Mouse (Mus musculus) cerebellum, postnatal 36 days (tissue): ENCODE data around the gene Xiap.
A peak's percentile ranks its signal among the peaks of the same experiment; 100 is the strongest.
"Not testable (repeated sequence)": the region's sequence is repeated elsewhere in the genome, so short reads cannot be mapped to it uniquely, and the experiment has no call there.

ENCODE experiments used
- DNase-seq, 2 experiments: peaks; one replicate each; pipeline ENCODE4 v3.0.0; 2021 to 2022; ENCODE audit warnings: mixed read lengths in 2 of 2

Gene Xiap

DNA sequence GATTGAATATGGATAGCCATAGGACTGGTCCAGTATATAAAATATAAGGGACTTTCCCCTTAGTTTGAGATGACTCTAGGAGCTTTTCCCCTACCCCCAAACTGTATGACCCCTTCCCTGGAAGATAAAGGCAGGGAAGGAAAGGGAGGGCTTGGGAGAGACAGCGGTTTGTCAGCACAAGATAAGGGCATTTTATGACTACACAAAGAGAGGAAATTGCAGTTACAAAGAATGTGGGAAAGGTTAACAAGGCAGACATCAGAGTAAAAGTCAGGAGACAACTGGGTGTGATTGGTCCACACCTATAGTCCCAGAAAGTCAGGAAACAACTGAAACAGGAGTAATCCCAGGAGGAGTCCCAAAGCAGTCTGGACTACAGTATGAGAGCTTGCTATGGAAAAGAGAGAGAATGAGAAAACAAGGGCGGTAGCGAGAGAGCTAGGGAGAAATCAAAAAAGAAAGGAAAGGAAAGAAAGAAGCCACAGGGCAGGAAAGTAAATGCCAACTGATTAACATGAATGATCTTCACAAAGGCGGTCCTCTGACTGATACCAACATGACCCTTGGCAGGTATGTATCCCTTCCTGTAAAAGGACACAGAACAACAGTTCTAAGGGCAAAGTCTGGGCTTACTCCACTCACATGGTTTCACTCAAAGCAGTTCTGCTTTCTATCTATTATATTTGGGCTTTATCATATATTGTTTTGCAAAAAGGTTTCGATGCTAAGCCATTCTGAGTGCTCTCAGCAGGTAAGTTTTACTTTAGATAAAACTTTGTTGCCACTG, at the start of gene Xiap:
Gene Xiap (plus strand): TSS at position 398 of the 787 bp plus-strand sequence.
- no peak for DNase-seq

DNA sequence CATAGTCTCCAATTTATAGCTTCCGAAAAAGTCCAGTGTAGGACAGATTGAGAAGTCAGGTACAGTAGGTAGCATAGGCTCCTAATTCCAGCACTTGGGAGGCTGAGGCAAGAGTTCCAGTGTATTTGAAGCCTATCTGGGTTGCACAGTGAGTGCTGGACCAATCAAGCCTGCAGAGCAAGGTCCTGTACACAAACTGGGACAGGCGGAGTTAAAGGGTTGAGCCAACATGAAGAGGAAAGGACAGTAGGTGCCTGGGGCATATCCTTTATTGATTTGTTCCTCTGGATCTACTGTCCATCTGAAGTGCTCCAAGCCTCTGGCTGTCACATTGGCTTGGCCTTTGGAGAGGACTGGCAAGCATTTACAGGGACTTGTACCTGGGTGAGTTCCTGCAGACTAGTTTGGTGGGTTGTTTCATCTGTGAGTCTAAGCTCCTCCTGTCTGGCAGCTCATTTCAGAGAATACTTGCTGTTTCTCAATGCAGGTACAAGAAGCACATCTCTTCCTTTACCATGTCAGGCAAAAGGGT, 46.7 kb upstream of the Xiap start:
- DNase-seq, result no peak

DNA sequence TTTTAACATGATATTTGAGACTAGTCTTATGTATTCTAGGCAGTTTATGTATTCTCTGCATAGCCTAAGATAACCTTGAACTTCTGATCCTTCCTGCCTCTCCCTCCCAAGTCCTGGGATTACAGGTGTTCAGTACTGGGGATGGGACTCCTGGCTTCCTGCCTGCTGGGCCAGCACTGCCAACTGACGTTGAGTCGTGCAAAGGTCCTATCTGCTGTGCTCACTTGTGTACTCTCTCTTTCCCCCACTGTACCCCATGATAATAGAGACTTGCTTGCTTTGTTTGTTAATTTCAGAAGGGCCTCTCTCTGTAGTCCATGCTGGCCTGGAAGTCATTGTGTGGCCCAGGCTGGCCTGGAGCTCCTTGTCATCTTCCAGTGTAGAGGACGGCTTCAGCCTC, 45.7 kb upstream of the Xiap start:
- no peak for DNase-seq

DNA sequence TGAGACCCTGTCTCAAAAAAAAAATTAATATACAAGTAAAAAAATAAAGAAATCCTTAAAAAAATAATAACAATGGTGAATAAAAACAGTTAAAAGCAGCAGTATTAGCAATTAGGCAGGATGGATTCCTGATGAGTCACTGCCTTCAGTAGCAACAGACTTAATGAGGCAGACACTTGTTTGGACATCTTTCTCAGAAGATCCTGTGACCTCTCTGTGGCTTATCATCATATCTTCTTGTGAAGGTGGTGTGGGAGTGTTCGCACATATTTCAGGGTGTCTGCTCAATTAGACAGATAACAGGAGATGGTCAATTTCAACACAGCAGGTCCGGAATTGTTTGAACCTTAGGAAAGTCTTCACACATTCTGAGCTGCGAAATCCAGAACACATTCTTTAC, 45.0 kb upstream of the Xiap start:
- no peak for DNase-seq

DNA sequence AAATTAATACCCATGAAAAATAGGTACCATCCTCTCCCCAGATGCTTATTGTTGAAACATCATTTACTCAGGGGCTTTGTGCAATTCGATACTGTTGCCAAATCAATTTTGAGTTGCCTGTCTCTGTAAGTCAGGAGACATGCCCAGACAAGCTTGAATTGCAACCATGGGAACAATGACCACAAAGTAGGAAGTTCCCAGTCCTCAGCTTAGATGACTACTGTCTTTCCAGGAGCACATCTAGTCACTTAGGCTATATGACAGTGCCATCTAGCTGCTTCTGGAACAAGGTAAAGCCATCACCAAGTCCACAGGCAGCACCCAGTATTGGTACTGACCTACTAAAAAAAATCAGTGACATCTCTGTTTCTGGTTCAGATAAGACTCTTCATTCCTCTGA, 41.4 kb upstream of the Xiap start:
- no peak for DNase-seq

DNA sequence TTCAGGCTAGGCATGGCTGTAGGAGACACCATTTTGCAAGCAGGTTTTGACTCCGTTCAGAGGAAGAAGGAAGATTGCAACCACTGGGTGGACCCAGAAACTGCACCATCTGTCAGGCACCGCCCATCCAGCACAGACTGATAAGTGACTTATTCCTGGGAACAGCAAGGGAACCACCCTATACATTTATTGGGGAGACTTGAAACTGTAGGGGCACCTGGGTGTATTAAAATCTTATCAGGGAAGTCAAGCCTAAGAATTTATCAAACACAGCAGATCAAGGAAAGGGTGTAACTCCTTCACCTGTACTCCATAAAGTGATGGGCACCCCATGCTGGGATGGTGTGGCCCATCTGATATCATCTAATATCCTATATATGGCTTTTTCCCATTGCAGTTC, 40.0 kb upstream of the Xiap start:
- no peak for DNase-seq

DNA sequence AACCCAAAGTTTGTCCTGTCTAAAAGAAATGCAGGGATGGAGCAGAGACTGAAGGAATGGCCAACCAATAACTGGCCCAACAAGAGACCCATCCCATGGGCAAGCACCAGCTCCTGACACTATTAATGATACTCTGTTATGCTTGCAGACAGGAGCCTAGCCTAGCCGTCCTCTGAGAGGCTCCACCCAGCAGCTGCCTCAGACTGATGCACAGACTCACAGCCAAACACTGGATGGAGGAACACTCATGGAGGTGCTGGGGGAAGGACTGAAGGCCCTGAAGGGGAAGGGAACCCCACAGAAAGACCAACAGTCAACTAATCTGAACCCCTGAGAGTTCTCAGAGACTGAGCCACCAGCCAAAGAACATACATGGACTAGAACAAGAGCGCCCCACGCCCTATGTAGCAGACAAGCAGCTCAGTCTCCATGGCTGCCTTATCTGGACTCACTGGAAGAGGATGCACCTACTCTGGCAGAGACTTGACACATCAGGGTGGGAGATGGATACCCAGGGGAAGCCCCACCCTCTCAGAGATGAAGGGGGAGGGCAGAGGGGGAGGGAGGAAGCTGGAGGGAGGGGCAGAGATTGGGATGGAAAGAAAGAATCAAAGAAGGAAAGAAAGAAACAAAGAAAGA, 33.6 kb upstream of the Xiap start:
- not testable (repeated sequence) for DNase-seq

DNA sequence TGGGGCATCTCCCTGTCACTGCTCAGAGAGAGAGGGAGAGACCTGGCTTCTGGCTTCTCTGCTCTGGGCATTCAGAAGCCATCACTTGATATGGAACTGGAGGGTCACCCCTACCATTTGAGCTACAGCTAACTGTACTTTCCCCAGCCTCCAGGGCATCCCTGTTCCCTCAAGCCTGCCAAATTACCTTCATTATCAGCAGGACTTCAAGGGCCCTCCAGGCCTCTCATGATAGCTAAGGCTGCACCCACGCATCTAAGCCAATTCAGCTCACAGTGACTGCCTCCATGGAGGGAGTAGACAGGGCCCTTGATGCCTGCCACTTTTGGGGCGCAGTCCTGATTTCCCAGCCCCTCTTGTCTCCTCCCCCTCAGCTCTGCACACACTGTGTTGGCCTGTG, 32.5 kb upstream of the Xiap start:
- not testable (repeated sequence) for DNase-seq

DNA sequence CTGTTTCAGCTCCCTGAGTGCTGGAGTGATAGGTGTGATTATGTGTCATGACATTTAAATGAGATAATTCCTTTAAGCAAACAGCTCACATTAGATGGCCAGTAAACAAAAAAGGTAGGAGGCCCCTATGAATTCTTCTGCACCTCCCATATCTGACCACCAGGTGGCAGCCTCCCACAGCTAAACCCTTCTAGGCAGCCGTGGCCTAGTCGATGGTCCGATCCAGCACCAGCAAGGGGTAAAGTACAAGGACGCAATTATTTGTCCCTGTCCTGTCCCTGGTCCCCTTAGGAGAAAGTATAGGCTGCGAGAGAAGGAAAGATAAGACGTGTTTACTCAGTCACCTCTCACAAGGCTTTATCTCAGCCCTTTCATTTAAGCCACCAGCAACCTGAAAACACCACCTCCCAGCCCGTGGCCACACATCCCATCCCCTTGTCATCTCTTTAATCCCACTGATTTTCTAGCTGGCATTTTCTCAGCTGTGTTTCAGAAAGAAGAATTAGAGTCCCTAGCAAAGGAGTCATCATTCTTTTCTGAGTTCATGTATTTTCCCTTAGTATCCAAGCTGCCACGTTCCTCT, 26.3 kb upstream of the Xiap start:
- peak; percentile 71 to 75 for DNase-seq

DNA sequence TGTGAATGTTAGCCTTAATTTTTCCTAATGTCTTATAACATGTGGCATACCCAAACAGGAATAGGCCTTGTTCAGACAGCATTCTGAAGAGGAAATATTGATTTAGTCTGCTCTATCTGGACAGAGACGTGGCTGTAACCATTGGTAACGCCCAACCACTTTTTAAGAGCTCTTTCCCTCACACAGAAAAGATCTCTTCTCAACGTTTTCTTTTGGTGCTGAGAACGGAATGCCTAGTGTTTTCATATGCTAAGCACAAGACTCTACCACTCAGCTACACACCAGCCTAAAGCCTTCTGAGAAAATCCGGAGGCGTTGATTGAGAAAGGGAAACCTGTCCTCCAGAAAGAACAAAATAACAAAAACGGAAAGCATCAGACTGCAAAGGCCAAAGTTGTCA, 25.6 kb upstream of the Xiap start:
- no peak for DNase-seq

DNA sequence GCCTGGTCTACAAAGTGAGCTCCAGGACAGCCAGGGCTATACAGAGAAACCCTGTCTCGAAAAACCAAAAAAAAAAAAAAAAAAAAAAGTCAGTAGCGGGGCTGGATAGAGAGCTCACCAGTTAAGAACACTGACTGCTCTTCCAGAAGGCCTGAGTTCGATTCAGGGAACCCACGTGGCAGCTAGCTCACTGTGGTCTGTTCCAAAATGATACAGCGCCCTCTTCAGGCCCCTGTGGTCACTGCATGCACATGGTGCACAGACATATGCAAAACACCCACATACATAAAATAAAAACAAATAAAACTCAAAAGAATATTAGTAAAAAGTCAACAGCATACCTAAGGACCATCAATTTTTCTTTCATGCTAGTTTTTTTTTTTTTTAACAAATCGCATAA, 20.0 kb upstream of the Xiap start:
- no peak for DNase-seq

DNA sequence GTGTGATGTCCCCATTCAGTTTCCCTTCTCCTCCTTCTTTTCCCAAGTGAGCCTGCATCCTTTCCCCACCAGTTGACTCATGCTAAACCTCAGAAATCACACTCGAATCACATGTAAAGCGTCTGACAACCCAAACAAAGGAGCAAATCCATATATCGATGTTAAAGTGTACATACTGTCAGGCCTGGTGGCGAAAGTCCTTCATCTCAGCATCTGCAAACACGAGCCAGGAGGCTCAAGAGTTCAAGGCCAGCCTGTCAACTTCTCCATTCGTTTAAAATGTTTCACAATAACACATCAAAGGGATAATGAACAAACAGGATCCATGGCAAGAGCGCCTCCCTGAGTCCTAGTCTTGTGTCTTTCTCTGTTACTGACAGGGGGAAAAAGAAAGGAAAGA, 14.5 kb upstream of the Xiap start:
- no peak for DNase-seq

DNA sequence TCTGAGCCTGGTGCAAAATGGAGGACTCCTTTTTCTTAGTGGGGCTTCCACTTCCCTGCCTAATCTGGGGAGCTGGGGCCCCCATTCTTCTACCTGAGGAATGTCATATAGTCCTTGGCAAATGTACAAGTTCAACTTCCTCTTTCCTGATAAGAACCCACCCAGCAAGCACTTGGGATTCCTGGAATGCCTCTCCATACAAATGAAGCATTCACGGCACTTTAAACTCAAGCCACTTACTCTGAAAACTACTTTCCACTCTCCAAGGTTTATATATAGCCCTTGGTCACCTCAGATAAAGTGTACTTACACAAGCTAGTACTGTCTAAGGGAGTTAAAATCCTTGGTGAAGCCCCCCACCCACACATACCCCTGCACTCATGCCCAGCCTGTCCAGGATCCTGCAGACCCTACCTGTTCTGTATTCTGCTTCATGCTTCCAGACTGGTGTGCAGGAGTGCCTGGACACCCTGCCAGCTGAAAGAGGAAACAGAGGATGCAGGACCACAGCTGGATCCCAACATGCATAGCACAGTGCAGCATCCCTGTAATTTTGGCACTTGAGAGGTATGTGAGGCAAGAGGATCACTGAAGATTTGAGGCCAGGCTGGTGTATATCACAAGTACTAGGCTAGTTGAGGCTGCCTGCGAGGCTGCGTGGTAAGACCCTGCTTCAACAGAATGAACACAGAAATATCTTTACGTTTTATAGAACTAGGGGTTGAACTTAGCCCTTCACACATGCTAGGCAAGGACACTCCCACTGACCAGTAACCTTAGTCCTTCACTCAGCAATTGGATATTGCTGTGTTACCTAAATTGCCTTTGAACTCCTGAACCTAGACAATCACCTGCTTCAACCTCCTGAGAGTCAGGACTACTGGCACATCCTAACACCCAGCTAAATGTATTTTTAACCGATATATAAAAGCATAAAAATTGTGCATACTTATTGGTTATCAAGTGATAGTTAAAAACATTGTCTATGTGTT, 8.5 kb upstream of the Xiap start:
- DNase-seq, result no peak

DNA sequence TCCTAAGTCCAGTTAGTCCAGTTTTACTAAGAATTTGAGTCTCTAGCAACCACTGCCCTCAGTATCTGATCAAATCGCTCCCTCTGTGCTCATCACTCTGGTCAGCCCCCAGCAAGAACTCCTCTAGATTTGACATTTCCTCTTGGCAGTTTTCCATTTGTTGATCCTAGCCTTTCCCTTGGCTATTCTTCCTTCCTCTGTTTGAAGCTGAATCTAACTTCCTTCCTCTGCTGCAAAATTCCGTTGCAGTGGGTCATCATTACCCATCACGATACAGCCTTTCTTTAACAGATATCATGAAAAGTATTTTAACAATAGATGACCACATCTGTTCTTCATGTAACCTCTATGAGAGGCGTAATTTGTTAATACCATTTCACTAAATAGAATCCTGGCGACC, 2.5 kb upstream of the Xiap start:
- no peak for DNase-seq

DNA sequence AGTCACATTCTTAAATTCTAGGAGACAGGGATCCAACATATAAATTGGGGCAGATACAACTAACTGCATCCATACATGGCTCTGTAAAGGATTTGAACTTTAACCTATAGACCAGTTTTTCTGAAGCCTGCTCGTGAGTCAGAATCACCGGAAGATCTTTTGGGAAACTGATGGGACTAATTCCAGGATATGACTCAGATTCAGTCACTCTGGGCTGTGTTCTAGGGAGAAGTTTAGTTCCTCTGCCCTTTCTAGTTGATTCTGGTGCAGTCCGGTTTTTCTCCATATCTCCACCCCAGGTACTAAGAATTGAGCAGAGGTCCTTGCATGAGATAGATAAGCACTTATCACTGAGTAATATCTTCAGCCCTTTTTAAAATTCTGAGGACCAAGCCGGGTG, 1.6 kb upstream of the Xiap start:
- DNase-seq, result no peak

DNA sequence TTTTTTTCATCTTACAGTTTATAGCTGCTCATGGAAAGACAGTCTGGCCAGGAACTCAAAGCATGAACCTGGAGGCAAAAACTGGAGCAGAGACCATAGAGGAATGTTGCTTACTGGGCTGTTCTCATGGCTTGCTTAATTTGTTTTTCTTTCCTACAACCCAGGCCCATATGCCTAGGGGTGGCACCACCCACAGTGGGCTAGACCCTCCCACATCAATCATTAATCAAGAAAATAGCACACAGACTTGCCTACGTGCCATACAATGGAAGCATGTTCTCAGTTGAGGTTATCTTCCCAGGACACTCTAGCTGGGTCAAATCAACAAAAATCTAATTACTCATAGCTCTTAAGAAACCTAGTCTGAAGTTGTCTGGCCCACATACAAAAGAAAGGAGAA, 4.1 kb downstream of the Xiap start:
- no peak for DNase-seq

DNA sequence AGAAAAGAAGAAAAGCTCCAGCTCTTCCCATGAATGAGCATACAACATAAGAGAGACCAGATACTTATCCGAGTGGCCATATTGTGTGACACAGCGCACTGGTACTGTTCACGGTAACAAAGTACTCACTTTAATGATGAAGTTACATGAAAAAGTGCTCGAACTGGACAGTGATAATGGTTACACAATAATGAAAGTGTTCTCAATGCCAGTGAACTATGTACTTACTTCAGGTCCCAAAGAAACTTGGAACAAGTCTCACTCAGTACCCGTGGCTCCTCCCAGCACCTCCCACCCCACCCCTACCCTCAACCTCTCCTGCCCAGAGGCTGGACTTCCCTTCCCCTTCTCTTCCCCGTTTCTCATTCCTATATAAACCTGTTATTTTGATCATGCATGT, 5.6 kb downstream of the Xiap start:
- DNase-seq, result no peak

DNA sequence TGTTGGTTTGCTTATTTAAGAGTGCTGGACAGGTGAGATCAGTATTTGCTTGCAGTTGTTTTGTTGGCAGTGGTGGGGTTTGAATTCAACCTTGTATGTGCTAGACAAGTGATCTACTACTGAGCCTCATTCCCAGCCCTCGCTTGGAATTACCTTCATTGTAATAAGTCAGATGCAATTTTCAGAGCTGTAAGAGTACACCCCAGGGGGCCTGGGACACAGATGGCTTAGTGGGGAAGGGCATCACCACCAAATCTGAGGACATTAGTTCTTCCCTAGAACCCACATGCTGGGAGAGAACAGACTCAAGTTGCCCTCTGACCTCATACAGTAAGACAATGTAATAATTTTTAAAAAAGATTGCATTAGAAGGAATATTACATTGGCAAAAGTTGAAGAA, 7.3 kb downstream of the Xiap start:
- DNase-seq, result peak; percentile 15 to 18

DNA sequence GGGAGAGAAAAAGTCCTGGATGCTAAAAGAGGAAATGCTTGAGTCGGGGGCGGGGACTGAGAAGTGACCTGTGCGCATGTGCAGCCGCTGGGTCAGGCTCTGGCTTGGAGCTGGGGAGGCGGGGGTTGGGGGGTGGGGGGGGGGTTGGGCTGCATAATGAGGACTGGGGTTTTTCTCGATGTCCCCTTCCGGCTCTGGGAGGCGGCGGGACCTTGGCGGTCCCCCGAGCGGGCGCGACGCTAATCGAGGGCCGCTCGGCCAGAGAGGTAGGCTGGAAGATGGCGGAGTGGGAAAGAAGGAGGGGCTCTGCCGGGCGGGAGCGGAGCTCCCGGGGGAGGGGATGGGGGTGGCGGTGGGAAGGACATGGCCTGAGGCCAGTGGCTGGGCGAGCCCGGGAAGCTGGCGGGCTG, 8.3 kb downstream of the Xiap start:
- DNase-seq, result peak; percentile 70 to 73

DNA sequence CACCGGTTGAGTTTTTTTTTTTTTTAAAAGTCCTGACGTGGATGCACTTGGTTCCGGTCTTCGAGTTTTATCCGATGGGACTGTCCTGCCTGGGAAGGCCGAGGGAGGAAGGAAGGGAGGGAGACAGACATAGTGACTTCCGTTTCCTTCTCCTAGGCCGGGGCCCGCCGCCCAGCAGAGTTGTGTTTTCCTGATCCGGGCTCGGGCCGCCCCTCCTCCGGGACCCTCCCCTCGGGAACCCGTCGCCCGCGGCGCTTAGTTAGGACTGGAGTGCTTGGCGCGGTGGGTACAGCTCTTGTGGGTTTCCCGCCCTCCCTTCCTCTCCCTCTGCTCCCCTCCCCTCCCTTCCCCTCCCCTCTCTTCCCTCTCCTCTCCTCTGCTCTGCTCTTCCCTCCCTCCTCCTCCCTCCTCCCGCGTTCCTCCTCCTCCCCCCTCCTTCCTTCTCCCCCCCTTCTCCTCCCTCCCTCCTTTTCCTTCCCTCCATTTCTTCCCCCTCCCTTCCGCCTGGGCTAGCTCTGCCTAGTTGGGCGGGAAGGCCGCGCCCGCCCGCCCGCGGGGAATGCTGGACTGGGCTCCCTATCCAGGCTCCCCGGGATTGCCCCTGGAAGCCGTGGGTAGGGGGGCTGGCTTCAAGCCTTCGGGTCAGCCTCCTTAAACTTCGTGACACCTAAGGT, 8.9 kb downstream of the Xiap start:
- DNase-seq, result peak; percentile 66 to 72

DNA sequence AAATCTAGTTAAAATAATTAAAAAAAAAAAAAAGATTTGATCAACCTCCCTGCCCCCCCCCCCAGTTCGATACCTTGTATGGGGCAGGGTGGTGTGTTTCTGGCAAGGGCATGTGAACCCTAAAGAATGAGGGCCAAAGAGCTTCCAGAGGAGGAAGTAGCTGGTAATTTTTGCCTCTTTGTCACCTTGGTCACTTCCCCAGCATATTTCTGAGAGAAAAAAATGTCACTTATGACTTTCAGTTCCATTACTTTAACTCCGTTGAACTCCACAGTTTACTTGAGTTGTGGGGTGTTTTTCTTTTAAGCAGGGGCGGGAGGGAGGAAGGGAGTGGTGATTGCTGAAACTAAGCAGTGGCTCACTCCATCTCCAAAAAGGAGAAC, 9.4 kb downstream of the Xiap start:
- DNase-seq, result no peak

DNA sequence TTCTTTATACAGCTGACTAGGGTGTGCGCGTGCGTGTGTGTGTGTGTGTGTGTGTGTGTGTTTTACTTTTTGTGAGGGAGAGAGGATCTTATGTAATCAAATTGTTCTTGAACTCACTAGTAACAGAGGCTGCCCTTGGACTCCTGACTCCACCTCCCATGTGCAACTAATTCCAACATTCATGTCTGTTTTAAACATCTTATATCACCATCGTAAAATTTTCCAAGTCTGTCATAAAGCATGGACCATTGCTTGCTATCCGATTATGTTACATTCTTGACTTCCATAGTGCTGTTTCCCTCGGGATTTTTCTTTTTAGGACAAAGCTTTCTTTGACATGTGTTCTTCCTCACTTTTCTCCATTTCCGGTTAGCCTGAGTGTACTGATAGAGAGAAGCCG, 28.3 kb downstream of the Xiap start:
- DNase-seq, result no peak
